In the genomic region with DNA sequence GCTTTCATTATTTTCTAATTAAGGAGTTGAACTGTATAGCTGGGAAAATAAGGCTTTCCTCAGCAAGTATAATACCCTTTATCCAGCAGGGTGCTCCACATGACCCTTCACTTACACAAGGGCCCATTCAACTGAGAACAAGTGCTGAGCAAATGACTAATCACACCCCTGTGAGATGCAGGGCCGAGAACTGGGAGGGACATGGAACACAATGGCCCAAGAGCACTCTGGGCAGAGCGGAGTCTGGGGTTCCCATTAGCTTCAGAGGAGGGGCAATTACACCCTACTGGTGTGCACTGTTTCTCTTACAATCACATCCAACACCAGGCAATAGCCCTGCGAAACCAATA, we compare ENCODE assay signal across 13 mouse cellular contexts. TPM values are rescaled to one million over a fixed set of nuclear protein-coding genes. Genes with fewer than 3 reads are reported as not detected.
DNase-seq lines count a peak whose midpoint lies in the region; ATAC-seq and TF ChIP-seq lines count a peak whose summit lies in the region.
"Had no signal": no experiment of that assay in that cellular context is flagged by ENCODE, and none has a peak within 500 bp of the region (broad histone marks: within the 10 kb centered on the region; RNA-seq: fewer than 3 reads in every experiment).

No protein-coding gene starts in this region.

- no peak for ATAC-seq in midbrain, postnatal 0 days (ENCODE audit: low FRiP score)
- ATAC-seq in megakaryocyte-erythroid progenitor cell, adult 5-6 weeks (replicated peaks; ENCODE audit: low FRiP score, low TSS enrichment, poor library complexity, severe bottlenecking) = no peak
- no peak for ATAC-seq in monocyte, adult 5-6 weeks (replicated peaks; ENCODE audit: insufficient number of reproducible peaks, low FRiP score, low TSS enrichment, poor library complexity, severe bottlenecking)

- WGBS in hindbrain, embryonic 10.5 days = 21% methylated on average over 3 of the region's 3 CpGs
- 44% methylated on average over 3 of the region's 3 CpGs for WGBS in midbrain, postnatal 0 days

- peak; percentile 19; the same call in 1 of the 2 replicates for TF ChIP-seq CTCF in midbrain, postnatal 0 days (IDR thresholded peaks at IDR 0.05)

- H3K9me3 ChIP-seq in hindbrain, embryonic 10.5 days = peaks cover 2% of the 10 kb centered on the region; the same call in 1 of the 2 replicates
- no peaks in the 10 kb centered on the region for H3K9me3 ChIP-seq in midbrain, postnatal 0 days (ENCODE audit: low read length)
- H3K9me3 ChIP-seq: heart, embryonic 13.5 days; kidney, embryonic 15.5 days; limb, embryonic 15.5 days had no signal

- H3K4me2 ChIP-seq in midbrain, postnatal 0 days (ENCODE audit: low read depth, low read length, poor library complexity, severe bottlenecking) = no peak overlapping the region
- H3K4me2 ChIP-seq: heart, embryonic 13.5 days; kidney, embryonic 15.5 days; limb, embryonic 15.5 days had no signal

- H3K36me3 ChIP-seq in hindbrain, embryonic 10.5 days = no peaks in the 10 kb centered on the region
- no peaks in the 10 kb centered on the region for H3K36me3 ChIP-seq in midbrain, postnatal 0 days (ENCODE audit: insufficient read depth, low read length)
- H3K36me3 ChIP-seq: heart, embryonic 13.5 days; kidney, embryonic 15.5 days; limb, embryonic 15.5 days had no signal

- peaks cover 57% of the 10 kb centered on the region for H3K27me3 ChIP-seq in hindbrain, embryonic 10.5 days (ENCODE audit: insufficient read depth, poor library complexity, severe bottlenecking)
- H3K27me3 ChIP-seq in midbrain, postnatal 0 days (ENCODE audit: insufficient read depth, low read length) = no peaks in the 10 kb centered on the region
- H3K27me3 ChIP-seq: heart, embryonic 13.5 days; kidney, embryonic 15.5 days; limb, embryonic 15.5 days had no signal

- H3K4me1 ChIP-seq in hindbrain, embryonic 10.5 days (replicated peaks) = peaks cover 36% of the 10 kb centered on the region
- no peaks in the 10 kb centered on the region for H3K4me1 ChIP-seq in midbrain, postnatal 0 days (ENCODE audit: insufficient read depth, low read length)
- H3K4me1 ChIP-seq: heart, embryonic 13.5 days; kidney, embryonic 15.5 days; limb, embryonic 15.5 days had no signal

- no peak overlapping the region for H3K4me3 ChIP-seq in hindbrain, embryonic 10.5 days
- H3K4me3 ChIP-seq in midbrain, postnatal 0 days (ENCODE audit: low read depth, low read length) = no peak overlapping the region
- H3K4me3 ChIP-seq: erythroblast, embryonic 14.5 days; heart, embryonic 13.5 days; kidney, embryonic 15.5 days; limb, embryonic 15.5 days had no signal

- DNase-seq in heart, adult 11 months = peak; percentile 50
- no peak for DNase-seq in heart, postnatal 14 days
- peak; percentile 72 for DNase-seq in brain, adult 2 months (ENCODE audit: low read depth, low spot score)
- no peak for DNase-seq in hindbrain, embryonic 10.5 days (ENCODE audit: low spot score)
- DNase-seq in midbrain, postnatal 0 days (ENCODE audit: low spot score) = no peak
- no peak for DNase-seq in right cerebral cortex, postnatal 14 days
- DNase-seq: cerebellum, adult 11 months had no signal

- 0 out of 2 replicates have a peak overlapping the region, but pooled peaks have one; percentile 12 for H3K27ac ChIP-seq in hindbrain, embryonic 10.5 days
- H3K27ac ChIP-seq in midbrain, postnatal 0 days (ENCODE audit: low read depth, low read length) = no peak overlapping the region
- H3K27ac ChIP-seq: heart, embryonic 13.5 days; kidney, embryonic 15.5 days; limb, embryonic 15.5 days had no signal

- no peak overlapping the region for H3K9ac ChIP-seq in midbrain, postnatal 0 days (replicated peaks; ENCODE audit: low read length, poor library complexity, severe bottlenecking)
- H3K9ac ChIP-seq: heart, embryonic 13.5 days; kidney, embryonic 15.5 days; limb, embryonic 15.5 days had no signal

- intact Hi-C loops in heart, postnatal 14 days (cut with DNase I) = no loop called here

RNA-seq across cellular contexts. Expression of gene Lhcgr, which starts 27.7 kb away (rescaled TPM):
- under 1 TPM in 1 of 2 experiments, not detected in 1; 0.20 TPM for total RNA-seq in heart, postnatal 14 days (2021)
- 0.26 and 0.55 TPM in 2 replicates for polyA plus RNA-seq in hindbrain, embryonic 10.5 days (2016; fragmentation: Nextera tagmentation; extraction: Ambion mirVana)
- 0.88 and 1.1 TPM in 2 replicates for total RNA-seq in midbrain, postnatal 0 days (2014; rRNA removed)
- polyA plus RNA-seq in midbrain, postnatal 0 days (2015; fragmentation: Nextera tagmentation; extraction: Ambion mirVana) = 0.54 and 0.74 TPM in 2 replicates
- not detected in 2 replicates for total RNA-seq in megakaryocyte-erythroid progenitor cell, adult 5-6 weeks (2014; fragmentation: Nextera tagmentation)
- 0.23 TPM in 1 of 2 replicates, not detected in the other for total RNA-seq in megakaryocyte-erythroid progenitor cell, adult 5-6 weeks (2017)
- not detected in 3 replicates for total RNA-seq in monocyte, adult 5-6 weeks (2017)
- polyA plus RNA-seq: erythroblast, embryonic 14.5 days; heart, embryonic 13.5 days had no signal

Comparison
In these comparisons a context has a peak if more than half of its experiments do, and no peak if none do; other contexts are left out.
1. DNase-seq: peak in heart, adult 11 months (single experiment) and brain, adult 2 months (single experiment); none in heart, postnatal 14 days (0 of 2), hindbrain, embryonic 10.5 days (single experiment), midbrain, postnatal 0 days (single experiment) and right cerebral cortex, postnatal 14 days (single experiment).